Mouse (Mus musculus): ENCODE data around the gene Pcnt. TPM values are rescaled to one million over a fixed set of nuclear protein-coding genes. Genes with fewer than 3 reads are reported as not detected.

Gene Pcnt
- polyA plus RNA-seq (2015; fragmentation: Nextera tagmentation; extraction: Ambion mirVana) = 13.6 and 14.1 TPM in 2 replicates

DNA sequence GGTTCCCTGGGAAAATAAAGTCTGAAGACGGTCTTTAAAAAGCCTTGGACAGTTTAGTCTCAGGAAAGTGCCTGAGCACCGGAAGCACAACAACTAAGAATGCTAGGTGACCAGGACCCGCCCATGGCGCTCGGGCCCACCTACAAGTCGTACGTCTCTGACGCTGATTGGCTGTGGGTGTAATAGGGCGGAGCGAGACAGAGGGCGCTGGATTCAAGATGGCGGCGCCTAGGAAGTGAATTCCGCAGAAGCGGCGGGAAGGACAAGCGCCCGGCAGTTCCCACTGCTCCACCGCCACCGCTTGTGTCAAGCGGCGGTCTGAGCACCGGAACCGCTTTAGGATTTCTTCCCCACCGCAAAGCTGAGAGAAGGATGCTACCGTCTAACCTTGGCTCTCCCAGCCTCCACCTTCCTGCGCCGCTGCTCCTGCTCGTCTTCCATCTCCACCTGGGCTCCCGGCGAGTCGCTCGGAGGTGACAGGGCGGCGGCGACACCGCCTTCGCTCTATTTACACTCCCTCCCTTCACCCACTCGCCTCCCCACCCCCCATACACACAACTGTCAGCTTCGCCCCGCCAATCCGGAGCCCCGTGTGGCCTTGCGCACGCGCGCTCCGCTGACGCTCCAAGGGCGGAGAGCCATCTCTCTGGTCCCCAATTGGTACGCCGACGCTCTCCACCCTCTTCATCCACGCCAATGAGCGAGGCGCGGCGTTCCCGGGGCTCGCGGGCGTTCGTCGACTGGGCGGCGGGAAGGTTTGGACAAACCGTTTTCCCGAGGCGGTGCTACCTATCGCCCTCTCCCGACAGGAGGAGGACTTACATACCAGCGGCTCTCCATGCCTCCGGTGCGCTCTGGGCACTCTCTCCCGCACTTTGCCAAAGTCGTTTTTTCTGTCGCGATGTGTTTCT is at the start of gene Pcnt:
Gene Pcnt (minus strand): TSS at position 609 of the 911 bp plus-strand sequence.
- H3K9me3 ChIP-seq = no peaks in the 10 kb centered on the region
- peak within 1 kb of the TSS; percentile 99 for H3K4me3 ChIP-seq (replicated peaks)
- peak within 1 kb of the TSS; percentile 67 for H3K4me2 ChIP-seq
- H3K27ac ChIP-seq = peak within 1 kb of the TSS; percentile 99
- H3K9ac ChIP-seq = peak within 1 kb of the TSS; percentile 73; the same call in 1 of the 2 replicates
- WGBS = under 1% methylated on average over 78 of the region's 78 CpGs
- H3K4me1 ChIP-seq = peaks cover 15% of the 10 kb centered on the region
- H3K27me3 ChIP-seq (replicated peaks) = no peaks in the 10 kb centered on the region
- ATAC-seq (ENCODE audit: insufficient read depth, low FRiP score, low read depth) = peak; percentile 99
- H3K36me3 ChIP-seq = peaks cover 8% of the 10 kb centered on the region; the same call in 1 of the 2 replicates

DNA sequence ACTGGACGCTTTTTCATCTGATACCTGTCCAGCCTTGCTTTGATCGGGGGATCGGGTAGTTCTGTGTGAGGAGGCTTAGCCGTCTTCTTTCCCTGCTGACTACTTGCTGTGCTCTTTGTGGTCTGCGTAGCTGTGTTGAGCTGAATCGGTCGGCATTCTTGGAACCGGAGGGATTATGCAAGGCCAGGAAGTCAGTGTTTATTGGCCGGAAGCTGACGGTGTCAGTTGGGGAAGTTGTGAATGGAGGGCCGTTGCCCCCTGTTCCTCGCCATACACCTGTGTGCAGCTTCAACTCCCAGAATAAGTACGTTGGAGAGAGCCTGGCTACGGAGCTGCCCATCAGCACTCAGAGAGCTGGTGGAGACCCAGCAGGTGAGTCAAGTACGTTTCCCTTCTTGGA is 46.6 kb upstream of the Pcnt start:
- peaks cover 53% of the 10 kb centered on the region for H3K36me3 ChIP-seq

GRCm38 (mm10) chr10:76488265-76488664 is 45.7 kb upstream of the Pcnt start:
- WGBS = 89% methylated on average over 8 of the region's 8 CpGs
- H3K4me3 ChIP-seq (replicated peaks) = no peak overlapping the region
- ATAC-seq (ENCODE audit: insufficient read depth, low FRiP score, low read depth) = no peak
- H3K4me2 ChIP-seq = no peak overlapping the region
- H3K9ac ChIP-seq = no peak overlapping the region
- H3K36me3 ChIP-seq = peaks cover 52% of the 10 kb centered on the region
- H3K9me3 ChIP-seq = no peaks in the 10 kb centered on the region
- no peaks in the 10 kb centered on the region for H3K4me1 ChIP-seq
- no peak overlapping the region for H3K27ac ChIP-seq
- no peaks in the 10 kb centered on the region for H3K27me3 ChIP-seq (replicated peaks)

More for the DNA sequence above, 46.6 kb upstream of the Pcnt start:
- Histone ChIP-seq H3K27me3 (replicated peaks) (no peaks in the 10 kb centered on the region), H3K4me2 (no peak overlapping the region), H3K27ac (no peak overlapping the region), H3K9me3 (no peaks in the 10 kb centered on the region), H3K9ac (no peak overlapping the region), H3K4me3 (replicated peaks) (no peak overlapping the region), H3K4me1 (no peaks in the 10 kb centered on the region)
- ATAC-seq (ENCODE audit: insufficient read depth, low FRiP score, low read depth) = no peak
- 89% methylated on average over 15 of the region's 15 CpGs for WGBS

GRCm38 (mm10) chr10:76486302-76486701 is 43.7 kb upstream of the Pcnt start:
- WGBS = 93% methylated on average over 2 of the region's 2 CpGs
- H3K4me2 ChIP-seq = no peak overlapping the region
- H3K27me3 ChIP-seq (replicated peaks) = no peaks in the 10 kb centered on the region
- no peak overlapping the region for H3K27ac ChIP-seq
- no peaks in the 10 kb centered on the region for H3K4me1 ChIP-seq
- no peaks in the 10 kb centered on the region for H3K9me3 ChIP-seq
- peaks cover 65% of the 10 kb centered on the region for H3K36me3 ChIP-seq
- H3K9ac ChIP-seq = no peak overlapping the region
- no peak for ATAC-seq (ENCODE audit: insufficient read depth, low FRiP score, low read depth)
- H3K4me3 ChIP-seq (replicated peaks) = no peak overlapping the region

DNA sequence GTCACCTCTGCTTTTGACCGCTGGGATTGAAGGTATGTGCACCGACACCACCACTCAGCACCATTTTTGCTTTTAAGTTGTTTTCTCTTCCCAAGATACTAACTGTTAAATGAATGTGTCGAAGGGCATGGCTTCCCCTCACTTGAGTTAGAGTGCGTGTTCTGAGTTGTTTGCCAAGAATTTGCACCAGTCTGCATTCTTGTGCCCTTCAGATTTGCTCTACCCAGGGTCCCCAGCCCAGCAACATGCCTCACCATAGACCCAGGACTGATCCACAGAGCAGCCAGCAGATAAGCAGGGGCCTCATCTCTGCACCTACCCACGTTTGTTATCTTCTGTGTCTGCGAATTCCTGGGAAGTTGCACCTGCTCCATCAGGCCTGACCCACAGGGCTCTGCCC is 38.9 kb upstream of the Pcnt start:
- H3K4me3 ChIP-seq (replicated peaks) = no peak overlapping the region
- peaks cover 58% of the 10 kb centered on the region for H3K36me3 ChIP-seq
- WGBS = 91% methylated on average over 6 of the region's 6 CpGs
- no peaks in the 10 kb centered on the region for H3K4me1 ChIP-seq
- H3K27me3 ChIP-seq (replicated peaks) = no peaks in the 10 kb centered on the region
- no peak overlapping the region for H3K27ac ChIP-seq
- ATAC-seq (ENCODE audit: insufficient read depth, low FRiP score, low read depth) = no peak
- no peak overlapping the region for H3K4me2 ChIP-seq
- H3K9ac ChIP-seq = no peak overlapping the region
- H3K9me3 ChIP-seq = no peaks in the 10 kb centered on the region

GRCm38 (mm10) chr10:76480851-76481250 is 38.3 kb upstream of the Pcnt start:
- no peaks in the 10 kb centered on the region for H3K4me1 ChIP-seq
- no peak overlapping the region for H3K4me2 ChIP-seq
- WGBS = 88% methylated on average over 13 of the region's 13 CpGs
- H3K4me3 ChIP-seq (replicated peaks) = no peak overlapping the region
- no peaks in the 10 kb centered on the region for H3K27me3 ChIP-seq (replicated peaks)
- H3K9ac ChIP-seq = no peak overlapping the region
- no peak overlapping the region for H3K27ac ChIP-seq
- H3K9me3 ChIP-seq = no peaks in the 10 kb centered on the region
- peaks cover 55% of the 10 kb centered on the region for H3K36me3 ChIP-seq
- no peak for ATAC-seq (ENCODE audit: insufficient read depth, low FRiP score, low read depth)

- no peak for ATAC-seq (ENCODE audit: insufficient read depth, low FRiP score, low read depth)
- H3K4me3 ChIP-seq (replicated peaks) = no peak overlapping the region
- H3K9me3 ChIP-seq = no peaks in the 10 kb centered on the region
- 0 out of 2 replicates have a peak, but pooled peaks cover 4% of the 10 kb centered on the region for H3K4me1 ChIP-seq
- WGBS = 88% methylated on average over 5 of the region's 5 CpGs
- H3K4me2 ChIP-seq = no peak overlapping the region
- no peak overlapping the region for H3K9ac ChIP-seq
- H3K27me3 ChIP-seq (replicated peaks) = no peaks in the 10 kb centered on the region
- no peak overlapping the region for H3K27ac ChIP-seq
- H3K36me3 ChIP-seq = peaks cover 27% of the 10 kb centered on the region
Observed at GRCm38 (mm10) chr10:76473759-76474158, 31.2 kb upstream of the Pcnt start.

- WGBS = under 1% methylated on average over 55 of the region's 55 CpGs
Observed at GRCm38 (mm10) chr10:76468203-76469162, 25.9 kb upstream of the Pcnt start, which contains the start of the genes Mcm3ap and Ybey. Mcm3ap (plus strand) TSS chr10:76468927. Ybey (minus strand) TSS chr10:76469114.

GRCm38 (mm10) chr10:76462721-76463120 is 20.1 kb upstream of the Pcnt start:
- 86% methylated on average over 6 of the region's 6 CpGs for WGBS
- H3K27me3 ChIP-seq (replicated peaks) = no peaks in the 10 kb centered on the region
- ATAC-seq (ENCODE audit: insufficient read depth, low FRiP score, low read depth) = no peak
- H3K4me1 ChIP-seq = no peaks in the 10 kb centered on the region
- no peak overlapping the region for H3K9ac ChIP-seq
- H3K36me3 ChIP-seq = no peaks in the 10 kb centered on the region
- no peak overlapping the region for H3K4me3 ChIP-seq (replicated peaks)
- no peak overlapping the region for H3K27ac ChIP-seq
- no peak overlapping the region for H3K4me2 ChIP-seq
- H3K9me3 ChIP-seq = no peaks in the 10 kb centered on the region

More at GRCm38 (mm10) chr10:76468203-76469162, 25.9 kb upstream of the Pcnt start, which contains the start of the genes Mcm3ap and Ybey:
- H3K27me3 ChIP-seq (replicated peaks) = no peaks in the 10 kb centered on the region
- H3K4me2 ChIP-seq = peak within 1 kb of the TSS; percentile 60
- H3K36me3 ChIP-seq = 0 out of 2 replicates have a peak, but pooled peaks cover 11% of the 10 kb centered on the region
- H3K9me3 ChIP-seq = no peaks in the 10 kb centered on the region
- peak within 1 kb of the TSS; percentile 86 for H3K27ac ChIP-seq
- H3K4me3 ChIP-seq (replicated peaks) = peak within 1 kb of the TSS; percentile 90
- H3K9ac ChIP-seq = peak within 1 kb of the TSS; percentile 92
- H3K4me1 ChIP-seq = 0 out of 2 replicates have a peak, but pooled peaks cover 4% of the 10 kb centered on the region
- ATAC-seq (ENCODE audit: insufficient read depth, low FRiP score, low read depth) = peak; percentile 94

- Histone ChIP-seq H3K4me3 (replicated peaks) (no peak overlapping the region), H3K4me1 (no peaks in the 10 kb centered on the region), H3K36me3 (no peaks in the 10 kb centered on the region), H3K27me3 (replicated peaks) (no peaks in the 10 kb centered on the region), H3K9me3 (no peaks in the 10 kb centered on the region), H3K27ac (no peak overlapping the region), H3K9ac (no peak overlapping the region), H3K4me2 (no peak overlapping the region)
- no peak for ATAC-seq (ENCODE audit: insufficient read depth, low FRiP score, low read depth)
- WGBS = 91% methylated on average over 7 of the region's 7 CpGs
Observed at GRCm38 (mm10) chr10:76462312-76462711, 19.7 kb upstream of the Pcnt start.

DNA sequence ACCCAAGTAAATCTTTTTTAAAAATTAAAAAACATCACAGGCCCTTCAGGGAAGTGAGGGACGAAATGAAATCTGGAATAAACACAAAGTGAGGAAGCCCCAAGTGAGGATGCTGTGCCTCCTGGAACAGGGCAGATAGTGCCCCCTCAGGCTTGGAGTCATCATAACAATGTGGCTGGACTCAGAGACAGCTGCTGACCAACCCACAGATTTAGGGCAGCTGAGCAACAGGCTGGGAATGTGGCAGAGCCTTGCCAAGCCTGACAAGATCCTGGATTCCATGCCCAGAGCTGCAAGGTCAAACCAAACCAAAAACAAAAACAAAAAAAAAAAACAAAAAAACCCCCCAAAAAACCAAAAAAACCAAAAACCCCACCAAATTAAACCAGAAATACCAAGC is 18.7 kb upstream of the Pcnt start:
- WGBS = 91% methylated on average over 1 of the region's 1 CpGs
- H3K36me3 ChIP-seq = no peaks in the 10 kb centered on the region
- no peaks in the 10 kb centered on the region for H3K9me3 ChIP-seq
- H3K27ac ChIP-seq = no peak overlapping the region
- no peaks in the 10 kb centered on the region for H3K27me3 ChIP-seq (replicated peaks)
- H3K9ac ChIP-seq = no peak overlapping the region
- H3K4me2 ChIP-seq = no peak overlapping the region
- no peaks in the 10 kb centered on the region for H3K4me1 ChIP-seq
- H3K4me3 ChIP-seq (replicated peaks) = no peak overlapping the region
- no peak for ATAC-seq (ENCODE audit: insufficient read depth, low FRiP score, low read depth)

All from stomach, embryonic 15.5 days (tissue).